ENCODE assay signal across 12 mouse cellular contexts in the genomic region with DNA sequence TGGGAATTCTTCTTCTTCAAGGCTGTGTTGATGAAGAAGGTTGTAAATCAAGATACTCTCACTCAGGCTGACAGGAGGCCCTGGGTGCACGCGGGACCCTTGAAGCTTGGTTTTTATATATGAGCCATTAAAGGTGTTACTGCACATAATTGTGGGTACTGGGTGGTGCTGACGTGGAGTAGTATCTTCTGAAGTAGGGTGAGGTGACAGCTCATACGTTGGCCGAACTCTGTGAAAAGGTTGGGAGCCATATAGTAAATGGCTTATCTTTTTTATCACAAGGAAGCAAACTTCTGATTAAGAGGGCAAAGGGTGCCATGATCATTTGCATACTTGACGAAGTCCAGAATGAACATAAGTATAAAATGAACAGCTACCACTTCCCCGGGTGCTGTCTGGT. TPM values are rescaled to one million over a fixed set of nuclear protein-coding genes. Genes with fewer than 3 reads are reported as not detected.
DNase-seq lines count a peak whose midpoint lies in the region; ATAC-seq and TF ChIP-seq lines count a peak whose summit lies in the region.
"Had no signal": no experiment of that assay in that cellular context is flagged by ENCODE, and none has a peak within 500 bp of the region (broad histone marks: within the 10 kb centered on the region; RNA-seq: fewer than 3 reads in every experiment).

No protein-coding gene starts in this region.

- no peaks in the 10 kb centered on the region; the same call in 1 of the 2 replicates for H3K27me3 ChIP-seq in hindbrain, embryonic 16.5 days (replicated peaks; ENCODE audit: control insufficient read depth, insufficient read depth, low read length)
- H3K27me3 ChIP-seq in hindbrain, embryonic 13.5 days = peaks cover 49% of the 10 kb centered on the region
- peaks cover 17% of the 10 kb centered on the region for H3K27me3 ChIP-seq in megakaryocyte, embryonic 14.5 days (replicated peaks)
- H3K27me3 ChIP-seq in intestine, embryonic 16.5 days (replicated peaks; ENCODE audit: control insufficient read depth, insufficient read depth, low read length) = no peaks in the 10 kb centered on the region
- no peaks in the 10 kb centered on the region for H3K27me3 ChIP-seq in small intestine, adult 2 months (ENCODE audit: control insufficient read depth, insufficient read depth, low read length)

- no peak overlapping the region for H3K9ac ChIP-seq in hindbrain, embryonic 16.5 days (ENCODE audit: low read depth, low read length)
- no peak overlapping the region for H3K9ac ChIP-seq in hindbrain, embryonic 13.5 days
- no peak overlapping the region for H3K9ac ChIP-seq in intestine, embryonic 16.5 days (ENCODE audit: low read depth, low read length)
- H3K9ac ChIP-seq: forebrain, embryonic 13.5 days had no signal

- TF ChIP-seq POLR2A in small intestine, adult 2 months (IDR thresholded peaks at IDR 0.05; ENCODE audit: low read depth, low read length) = no peak

- no peak overlapping the region for H3K4me3 ChIP-seq in hindbrain, embryonic 16.5 days (ENCODE audit: low read length)
- H3K4me3 ChIP-seq in hindbrain, embryonic 13.5 days = no peak overlapping the region
- peak overlapping the region; percentile 80 for H3K4me3 ChIP-seq in megakaryocyte, embryonic 14.5 days (replicated peaks)
- peak overlapping the region; percentile 35 for H3K4me3 ChIP-seq in intestine, embryonic 16.5 days (ENCODE audit: low read length)
- H3K4me3 ChIP-seq in small intestine, adult 2 months (ENCODE audit: low read depth, low read length) = no peak overlapping the region
- H3K4me3 ChIP-seq: forebrain, embryonic 13.5 days; layer of hippocampus, adult 2 months had no signal

- peaks cover 4% of the 10 kb centered on the region; the same call in 1 of the 2 replicates for H3K4me1 ChIP-seq in hindbrain, embryonic 16.5 days (ENCODE audit: control insufficient read depth, insufficient read depth, low read depth, low read length)
- peaks cover 18% of the 10 kb centered on the region for H3K4me1 ChIP-seq in hindbrain, embryonic 13.5 days (replicated peaks)
- peaks cover 61% of the 10 kb centered on the region for H3K4me1 ChIP-seq in megakaryocyte, embryonic 14.5 days
- peaks cover 28% of the 10 kb centered on the region for H3K4me1 ChIP-seq in intestine, embryonic 16.5 days (ENCODE audit: control insufficient read depth, insufficient read depth, low read length)
- H3K4me1 ChIP-seq in small intestine, adult 2 months (ENCODE audit: control insufficient read depth, insufficient read depth, insufficient read length, low read length) = peaks cover 3% of the 10 kb centered on the region; the same call in 1 of the 2 replicates

- H3K27ac ChIP-seq in hindbrain, embryonic 16.5 days (ENCODE audit: low read depth, low read length) = no peak overlapping the region
- no peak overlapping the region for H3K27ac ChIP-seq in hindbrain, embryonic 13.5 days
- H3K27ac ChIP-seq in intestine, embryonic 16.5 days (ENCODE audit: low read length) = peak overlapping the region; percentile 60
- H3K27ac ChIP-seq in small intestine, adult 2 months (ENCODE audit: insufficient read depth, low read depth, low read length) = peak overlapping the region; percentile 87
- H3K27ac ChIP-seq: forebrain, embryonic 13.5 days; layer of hippocampus, adult 2 months had no signal

- peak overlapping the region; percentile 9 for H3K4me2 ChIP-seq in hindbrain, embryonic 16.5 days (ENCODE audit: low read length)
- H3K4me2 ChIP-seq in hindbrain, embryonic 13.5 days = no peak overlapping the region; the same call in 1 of the 2 replicates
- H3K4me2 ChIP-seq in intestine, embryonic 16.5 days (ENCODE audit: low read depth, low read length) = peak overlapping the region; percentile 35
- H3K4me2 ChIP-seq: forebrain, embryonic 13.5 days had no signal

- H3K9me3 ChIP-seq in hindbrain, embryonic 16.5 days (ENCODE audit: control insufficient read depth, low read length) = no peaks in the 10 kb centered on the region
- H3K9me3 ChIP-seq in hindbrain, embryonic 13.5 days = no peaks in the 10 kb centered on the region
- no peaks in the 10 kb centered on the region for H3K9me3 ChIP-seq in megakaryocyte, embryonic 14.5 days
- no peaks in the 10 kb centered on the region for H3K9me3 ChIP-seq in intestine, embryonic 16.5 days (ENCODE audit: control insufficient read depth, low read length)
- H3K9me3 ChIP-seq: forebrain, embryonic 13.5 days had no signal

- no peak for ATAC-seq in hindbrain, embryonic 16.5 days
- ATAC-seq in hindbrain, embryonic 13.5 days (ENCODE audit: low FRiP score) = no peak
- ATAC-seq in megakaryocyte, adult 5-6 weeks (ENCODE audit: poor library complexity, severe bottlenecking) = no peak
- peak; percentile 70 for ATAC-seq in intestine, embryonic 16.5 days
- ATAC-seq: forebrain, embryonic 13.5 days had no signal

- H3K36me3 ChIP-seq in hindbrain, embryonic 16.5 days (ENCODE audit: control insufficient read depth, insufficient read depth, low read length) = no peaks in the 10 kb centered on the region
- H3K36me3 ChIP-seq in hindbrain, embryonic 13.5 days = no peaks in the 10 kb centered on the region
- no peaks in the 10 kb centered on the region for H3K36me3 ChIP-seq in megakaryocyte, embryonic 14.5 days (replicated peaks; ENCODE audit: low read length)
- no peaks in the 10 kb centered on the region for H3K36me3 ChIP-seq in intestine, embryonic 16.5 days (ENCODE audit: control insufficient read depth, insufficient read depth, low read length)
- no peaks in the 10 kb centered on the region for H3K36me3 ChIP-seq in small intestine, adult 2 months (ENCODE audit: control insufficient read depth, insufficient read depth, low read length)

- 92% methylated on average over 7 of the region's 7 CpGs for WGBS in hindbrain, embryonic 16.5 days
- WGBS in hindbrain, embryonic 13.5 days = 90% methylated on average over 7 of the region's 7 CpGs
- WGBS in intestine, embryonic 16.5 days = 41% methylated on average over 7 of the region's 7 CpGs
- 23% methylated on average over 7 of the region's 7 CpGs for WGBS in small intestine, adult 2 months

- DNase-seq in embryo, embryonic 11 days = no peak
- no peak for DNase-seq in cerebellum, adult 8-10 months
- DNase-seq: gastrocnemius, postnatal 14 days; spleen, adult 18-20 months had no signal

- no peak for TF ChIP-seq CTCF in small intestine, adult 2 months (IDR thresholded peaks at IDR 0.05; ENCODE audit: extremely low read depth, insufficient read length, insufficient replicate concordance, low read depth, low read length)

RNA-seq across cellular contexts. Expression of a gene that starts 3.5 kb away (rescaled TPM):
- polyA plus RNA-seq in hindbrain, embryonic 16.5 days (2015; fragmentation: Nextera tagmentation; extraction: Ambion mirVana) = 2.1 and 2.3 TPM in 2 replicates
- polyA plus RNA-seq in hindbrain, embryonic 13.5 days (2015; fragmentation: Nextera tagmentation; extraction: Ambion mirVana) = 1.4 and 1.6 TPM in 2 replicates
- 3.9 and 4.4 TPM in 2 replicates for polyA plus RNA-seq in megakaryocyte, embryonic 14.5 days (2012; ENCODE audit: insufficient read depth, low replicate concordance)
- total RNA-seq in megakaryocyte, adult 5-6 weeks (2015) = not detected in 2 replicates
- not detected in 2 replicates for total RNA-seq in megakaryocyte, adult 5-6 weeks (2017)
- 14.7 and 17.9 TPM in 2 replicates for polyA plus RNA-seq in intestine, embryonic 16.5 days (2015; fragmentation: Nextera tagmentation; extraction: Ambion mirVana)
- polyA plus RNA-seq in small intestine, adult 2 months (2012; rRNA removed) = 6.1 and 7.9 TPM in 2 replicates

Comparison
In these comparisons a context has a peak if more than half of its experiments do, and no peak if none do; other contexts are left out.
1. H3K27ac ChIP-seq: peak in intestine, embryonic 16.5 days (single experiment) and small intestine, adult 2 months (single experiment); none in hindbrain, embryonic 16.5 days (single experiment) and hindbrain, embryonic 13.5 days (single experiment).
2. H3K4me3 ChIP-seq: peak in megakaryocyte, embryonic 14.5 days (single experiment) and intestine, embryonic 16.5 days (single experiment); none in hindbrain, embryonic 16.5 days (single experiment), hindbrain, embryonic 13.5 days (single experiment) and small intestine, adult 2 months (single experiment).